Mouse (Mus musculus): ENCODE measurements around the gene Fam19a3. TPM values are rescaled to one million over a fixed set of nuclear protein-coding genes. Genes with fewer than 3 reads are reported as not detected.

The Fam19a3 gene
- total and polyA plus RNA-seq, 2 experiments from 2014 or later: 0.05 to 0.10 TPM

DNA sequence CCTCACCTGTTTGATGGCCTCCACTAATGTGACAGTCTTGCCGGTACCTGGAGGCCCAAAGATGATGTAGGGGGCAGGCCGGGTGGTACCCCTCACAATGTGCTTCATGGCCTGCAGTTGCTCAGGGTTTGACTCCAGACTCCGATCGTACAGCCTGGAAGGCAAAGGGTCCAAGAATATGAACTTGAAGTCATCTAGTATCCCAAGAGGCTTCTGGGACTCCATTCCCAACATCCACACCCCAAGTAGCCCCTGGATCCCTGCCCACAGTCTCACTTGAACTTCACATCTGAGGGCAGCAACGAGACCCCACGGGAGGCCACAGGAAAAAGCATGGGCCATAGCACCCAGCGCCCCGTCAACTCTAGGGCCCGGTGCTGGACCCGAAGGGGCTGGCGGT is 19.0 kb upstream of the Fam19a3 start:
- WGBS: 97% methylated on average over 11 of the region's 11 CpGs
- no peak for DNase-seq
- H3K4me2 ChIP-seq (ENCODE audit: low read depth): no peak overlapping the region
- H3K4me3 ChIP-seq (ENCODE audit: low read depth, low read length): no peak overlapping the region
- no peak overlapping the region for H3K27ac ChIP-seq (ENCODE audit: low read depth, low read length)
- ATAC-seq: no peak
- H3K9ac ChIP-seq: no peak overlapping the region
- no peaks in the 10 kb centered on the region for H3K4me1 ChIP-seq (ENCODE audit: insufficient read depth)
- H3K27me3 ChIP-seq (ENCODE audit: insufficient read depth, low read length): no peaks in the 10 kb centered on the region
- H3K9me3 ChIP-seq (ENCODE audit: low read length): no peaks in the 10 kb centered on the region
- peaks cover 22% of the 10 kb centered on the region for H3K36me3 ChIP-seq (ENCODE audit: insufficient read depth)
- TF ChIP-seq CTCF (IDR thresholded peaks at IDR 0.05; ENCODE audit: low read depth): no peak

DNA sequence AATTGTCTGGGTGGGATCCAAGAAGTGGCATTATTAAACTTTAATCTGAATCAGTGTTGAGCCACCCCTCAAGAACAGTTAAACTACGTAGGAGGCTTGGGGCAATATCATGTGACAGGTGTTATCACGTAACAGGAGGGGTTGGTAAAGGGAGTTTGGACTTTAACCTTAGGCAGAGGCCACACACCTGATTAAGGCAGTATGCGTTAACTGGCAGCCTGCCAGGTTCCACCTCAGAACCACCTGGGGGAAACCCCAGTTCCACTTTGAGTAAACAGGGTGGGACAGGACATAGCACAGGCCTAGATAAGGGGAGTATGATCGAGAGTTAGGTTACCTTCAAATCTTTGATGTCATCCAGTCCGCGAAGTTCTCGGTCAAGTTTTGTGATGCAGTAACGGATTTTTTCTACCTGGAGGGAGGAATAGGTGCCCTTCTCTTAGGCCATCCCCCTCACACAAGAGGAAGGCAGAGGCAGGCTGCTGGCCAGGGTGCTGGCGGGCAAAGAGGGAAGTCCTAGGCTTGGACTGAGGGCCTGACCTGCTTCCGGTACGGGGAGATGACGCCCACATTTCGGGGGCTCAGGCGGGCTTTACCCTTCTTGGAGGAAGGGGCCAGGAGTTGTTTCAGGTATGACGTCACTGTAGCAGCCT is 14.9 kb upstream of the Fam19a3 start:
- no peak overlapping the region for H3K4me3 ChIP-seq (ENCODE audit: low read depth, low read length)
- ATAC-seq (no peak), DNase-seq (no peak)
- TF ChIP-seq CTCF (IDR thresholded peaks at IDR 0.05; ENCODE audit: low read depth): no peak
- no peaks in the 10 kb centered on the region for H3K4me1 ChIP-seq (ENCODE audit: insufficient read depth)
- no peak overlapping the region for H3K4me2 ChIP-seq (ENCODE audit: low read depth)
- H3K9ac ChIP-seq: no peak overlapping the region
- H3K9me3 ChIP-seq (ENCODE audit: low read length): no peaks in the 10 kb centered on the region
- no peak overlapping the region for H3K27ac ChIP-seq (ENCODE audit: low read depth, low read length)
- WGBS: 82% methylated on average over 15 of the region's 15 CpGs
- no peaks in the 10 kb centered on the region for H3K27me3 ChIP-seq (ENCODE audit: insufficient read depth, low read length)
- H3K36me3 ChIP-seq (ENCODE audit: insufficient read depth): peaks cover 20% of the 10 kb centered on the region

- no peak overlapping the region for H3K27ac ChIP-seq (ENCODE audit: low read depth, low read length)
- H3K4me2 ChIP-seq (ENCODE audit: low read depth): no peak overlapping the region
Observed at GRCm38 (mm10) chr3:104795661-104796340, 14.2 kb upstream of the Fam19a3 start.

DNA sequence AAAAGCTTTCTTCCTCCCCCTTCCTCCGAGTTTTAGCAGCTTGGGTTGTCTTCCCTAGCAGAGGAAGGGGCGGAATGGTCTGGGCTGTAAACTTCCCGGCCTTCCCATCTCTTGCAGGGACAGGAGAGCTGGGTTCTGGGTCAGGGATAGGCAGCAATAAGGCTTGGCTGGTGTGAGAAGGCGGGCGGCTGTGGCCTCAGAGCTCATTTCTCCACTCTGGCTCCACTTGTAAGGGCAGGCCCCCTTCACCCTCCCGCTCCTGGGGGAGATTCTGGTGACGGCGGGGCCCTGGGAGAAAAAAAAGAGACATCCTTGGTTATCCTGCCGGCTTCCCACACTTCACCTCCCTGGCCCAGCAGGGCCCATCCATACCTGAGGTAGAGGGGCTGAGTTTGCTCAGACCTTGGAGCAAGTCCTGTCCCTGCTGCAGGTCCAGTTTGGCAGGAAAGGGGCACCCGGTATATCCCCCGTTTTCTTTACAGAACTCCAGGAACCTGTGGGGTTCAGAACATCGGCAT is 13.4 kb upstream of the Fam19a3 start:
- no peak for ATAC-seq
- no peaks in the 10 kb centered on the region for H3K4me1 ChIP-seq (ENCODE audit: insufficient read depth)
- DNase-seq: no peak
- H3K36me3 ChIP-seq (ENCODE audit: insufficient read depth): peaks cover 13% of the 10 kb centered on the region
- no peaks in the 10 kb centered on the region for H3K9me3 ChIP-seq (ENCODE audit: low read length)
- 71% methylated on average over 12 of the region's 12 CpGs for WGBS
- no peak overlapping the region for H3K9ac ChIP-seq
- H3K27ac ChIP-seq (ENCODE audit: low read depth, low read length): no peak overlapping the region
- H3K27me3 ChIP-seq (ENCODE audit: insufficient read depth, low read length): no peaks in the 10 kb centered on the region
- no peak overlapping the region for H3K4me3 ChIP-seq (ENCODE audit: low read depth, low read length)
- no peak overlapping the region for H3K4me2 ChIP-seq (ENCODE audit: low read depth)
- no peak for TF ChIP-seq CTCF (IDR thresholded peaks at IDR 0.05; ENCODE audit: low read depth)

More at GRCm38 (mm10) chr3:104795661-104796340, 14.2 kb upstream of the Fam19a3 start:
- Histone ChIP-seq H3K4me1 (ENCODE audit: insufficient read depth) (no peaks in the 10 kb centered on the region), H3K27me3 (ENCODE audit: insufficient read depth, low read length) (no peaks in the 10 kb centered on the region), H3K9me3 (ENCODE audit: low read length) (no peaks in the 10 kb centered on the region), H3K4me3 (ENCODE audit: low read depth, low read length) (no peak overlapping the region), H3K36me3 (ENCODE audit: insufficient read depth) (peaks cover 20% of the 10 kb centered on the region), H3K9ac (no peak overlapping the region)
- 61% methylated on average over 15 of the region's 15 CpGs for WGBS
- ATAC-seq (no peak), DNase-seq (no peak)
- TF ChIP-seq CTCF (IDR thresholded peaks at IDR 0.05; ENCODE audit: low read depth): no peak

GRCm38 (mm10) chr3:104793871-104794828 is 12.5 kb upstream of the Fam19a3 start:
- no peak for TF ChIP-seq CTCF (IDR thresholded peaks at IDR 0.05; ENCODE audit: low read depth)
- Histone ChIP-seq H3K36me3 (ENCODE audit: insufficient read depth) (peaks cover 8% of the 10 kb centered on the region), H3K9ac (no peak overlapping the region), H3K9me3 (ENCODE audit: low read length) (no peaks in the 10 kb centered on the region), H3K4me3 (ENCODE audit: low read depth, low read length) (no peak overlapping the region), H3K4me2 (ENCODE audit: low read depth) (no peak overlapping the region), H3K27ac (ENCODE audit: low read depth, low read length) (no peak overlapping the region), H3K27me3 (ENCODE audit: insufficient read depth, low read length) (peaks cover 6% of the 10 kb centered on the region; the same call in 1 of the 2 replicates), H3K4me1 (ENCODE audit: insufficient read depth) (0 out of 2 replicates have a peak, but pooled peaks cover 2% of the 10 kb centered on the region)
- peak; percentile 75 for DNase-seq
- WGBS: 55% methylated on average over 20 of the region's 20 CpGs
- ATAC-seq: peak; percentile 83

DNA sequence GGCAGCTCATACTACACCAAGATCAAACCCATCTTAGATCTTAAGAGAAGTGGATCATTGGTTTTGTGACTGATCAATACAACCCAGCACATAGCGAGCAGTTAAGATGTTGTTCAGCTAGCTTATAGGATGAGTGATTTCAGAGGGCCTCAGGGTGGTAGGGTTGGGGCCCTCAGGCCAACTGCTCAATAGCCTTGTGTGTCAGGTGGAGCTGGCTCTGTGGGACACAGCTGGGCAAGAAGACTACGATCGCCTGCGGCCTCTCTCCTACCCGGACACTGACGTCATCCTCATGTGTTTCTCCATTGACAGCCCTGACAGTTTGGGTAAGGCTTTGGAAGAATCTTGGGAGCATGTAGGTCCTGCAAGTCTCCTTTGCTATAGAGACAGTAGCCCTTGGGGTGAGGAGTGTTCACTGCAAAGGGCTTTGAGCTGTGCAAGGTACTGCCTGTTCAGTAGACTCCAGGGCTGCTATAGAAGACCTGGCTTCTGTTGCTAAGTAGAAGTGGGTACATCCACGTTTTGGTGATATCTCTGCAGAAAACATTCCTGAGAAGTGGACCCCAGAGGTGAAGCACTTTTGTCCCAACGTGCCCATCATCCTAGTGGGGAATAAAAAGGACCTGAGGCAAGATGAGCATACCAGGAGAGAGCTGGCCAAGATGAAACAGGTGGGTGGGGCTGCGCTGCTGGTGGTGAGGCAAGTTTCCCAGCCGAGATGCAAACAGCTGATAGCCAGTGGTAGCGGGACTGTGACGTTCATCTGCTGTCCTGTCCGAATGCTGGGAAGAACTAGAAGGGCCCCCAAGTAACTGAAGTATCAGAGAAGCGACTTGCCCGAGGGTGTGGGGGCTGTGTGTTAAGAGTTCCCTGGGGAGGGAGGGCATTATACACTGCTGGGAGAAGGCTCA is 11.0 kb upstream of the Fam19a3 start:
- DNase-seq (no peak), ATAC-seq (no peak)
- H3K27me3 ChIP-seq (ENCODE audit: insufficient read depth, low read length): peaks cover 6% of the 10 kb centered on the region

More for the DNA sequence above, 11.0 kb upstream of the Fam19a3 start:
- no peak overlapping the region for H3K4me3 ChIP-seq (ENCODE audit: low read depth, low read length)
- no peak for TF ChIP-seq CTCF (IDR thresholded peaks at IDR 0.05; ENCODE audit: low read depth)
- 0 out of 2 replicates have a peak, but pooled peaks cover 3% of the 10 kb centered on the region for H3K4me1 ChIP-seq (ENCODE audit: insufficient read depth)
- no peaks in the 10 kb centered on the region for H3K9me3 ChIP-seq (ENCODE audit: low read length)
- 81% methylated on average over 15 of the region's 15 CpGs for WGBS
- H3K27ac ChIP-seq (ENCODE audit: low read depth, low read length): no peak overlapping the region
- H3K4me2 ChIP-seq (ENCODE audit: low read depth): no peak overlapping the region
- H3K36me3 ChIP-seq (ENCODE audit: insufficient read depth): peaks cover 8% of the 10 kb centered on the region; the same call in 1 of the 2 replicates
- no peak overlapping the region for H3K9ac ChIP-seq
